Mouse (Mus musculus) cortical plate, adult 2 months (tissue): ENCODE data around the gene Ldlrap1.

Experiments
- CTCF ChIP-seq: fragments of 200-500 bp; IDR thresholded peaks from 2 replicates; pipeline ENCODE4 v1.5.1; 2011; ENCODE audit warnings: mild to moderate bottlenecking, control low read depth, low read length; ENCODE audit not compliant: insufficient read depth; ENCODE audit errors: extremely low read depth
- POLR2A ChIP-seq: fragments of 200-500 bp; IDR thresholded peaks from 2 replicates; pipeline ENCODE4 v1.6.1; 2011; ENCODE audit warnings: mild to moderate bottlenecking, low read length, control low read depth; ENCODE audit not compliant: insufficient read depth; ENCODE audit errors: extremely low read depth

GRCm38 (mm10) chr4:134760281-134760680, 7.5 kb downstream of the Ldlrap1 start:
- TF ChIP-seq POLR2A = no peak
- TF ChIP-seq CTCF = no peak
